Mouse (Mus musculus) heart, postnatal 0 days (tissue): Measurements from ENCODE around the gene Reg2.

Experiments used
- CTCF ChIP-seq: IDR thresholded peaks from 2 replicates; pipeline ENCODE4 v1.5.1; 2016; ENCODE audit warnings: antibody characterized with exemption, control low read depth, low read depth
- EP300 ChIP-seq: IDR thresholded peaks from 2 replicates; pipeline ENCODE4 v1.6.1; 2016; ENCODE audit warnings: antibody characterized with exemption, low read depth

- no peak for TF ChIP-seq EP300
- no peak for TF ChIP-seq CTCF
Measured at GRCm38 (mm10) chr6:78380409-78380808, 15.0 kb upstream of the Reg2 start, which contains the start of gene Reg3a.
